Mouse (Mus musculus): ENCODE results near the gene Mylk3. TPM values are rescaled to one million over a fixed set of nuclear protein-coding genes. Genes with fewer than 3 reads are reported as not detected.

Gene Mylk3
- polyA plus RNA-seq, 1 experiment from 2014 or later = 24.2 TPM

- no peaks in the 10 kb centered on the region for H3K27me3 ChIP-seq (ENCODE audit: insufficient read depth, low read length)
- peaks cover 6% of the 10 kb centered on the region; the same call in 1 of the 2 replicates for H3K4me1 ChIP-seq (ENCODE audit: insufficient read depth)
- no peak for DNase-seq
- no peak for TF ChIP-seq CTCF (IDR thresholded peaks at IDR 0.05; ENCODE audit: low read depth)
- TF ChIP-seq EP300 (IDR thresholded peaks at IDR 0.05; ENCODE audit: low read depth) = no peak
- WGBS (ENCODE audit: insufficient replicate concordance) = 85% methylated on average over 4 of the region's 4 CpGs
- no peaks in the 10 kb centered on the region; the same call in 1 of the 2 replicates for H3K36me3 ChIP-seq (replicated peaks; ENCODE audit: insufficient read depth, low read length)
- no peak overlapping the region for H3K27ac ChIP-seq (ENCODE audit: low read depth)
- H3K9ac ChIP-seq (replicated peaks) = no peak overlapping the region
- no peak for ATAC-seq
- no peaks in the 10 kb centered on the region for H3K9me3 ChIP-seq (ENCODE audit: low read length)
- no peak overlapping the region for H3K4me3 ChIP-seq (ENCODE audit: low read depth, low read length)
- no peak overlapping the region for H3K4me2 ChIP-seq (ENCODE audit: low read depth, low read length)
Measured at GRCm38 (mm10) chr8:85337681-85338080, 48.5 kb downstream of the Mylk3 start.

- Histone ChIP-seq H3K4me3 (ENCODE audit: low read depth, low read length) (no peak overlapping the region), H3K27ac (ENCODE audit: low read depth) (no peak overlapping the region), H3K9ac (replicated peaks) (no peak overlapping the region), H3K27me3 (ENCODE audit: insufficient read depth, low read length) (no peaks in the 10 kb centered on the region), H3K4me1 (ENCODE audit: insufficient read depth) (peaks cover 6% of the 10 kb centered on the region; the same call in 1 of the 2 replicates), H3K9me3 (ENCODE audit: low read length) (no peaks in the 10 kb centered on the region), H3K36me3 (replicated peaks; ENCODE audit: insufficient read depth, low read length) (peaks cover 3% of the 10 kb centered on the region; the same call in 1 of the 2 replicates), H3K4me2 (ENCODE audit: low read depth, low read length) (no peak overlapping the region)
- ATAC-seq (no peak), DNase-seq (no peak)
- TF ChIP-seq CTCF (IDR thresholded peaks at IDR 0.05; ENCODE audit: low read depth) = no peak
- TF ChIP-seq EP300 (IDR thresholded peaks at IDR 0.05; ENCODE audit: low read depth) = no peak
- 75% methylated on average over 6 of the region's 6 CpGs for WGBS (ENCODE audit: insufficient replicate concordance)
Measured at GRCm38 (mm10) chr8:85336211-85336933, 49.8 kb downstream of the Mylk3 start.

GRCm38 (mm10) chr8:85335105-85335504, 51.0 kb downstream of the Mylk3 start:
- H3K36me3 ChIP-seq (replicated peaks; ENCODE audit: insufficient read depth, low read length) = peaks cover 3% of the 10 kb centered on the region; the same call in 1 of the 2 replicates
- no peak overlapping the region for H3K4me3 ChIP-seq (ENCODE audit: low read depth, low read length)
- H3K27ac ChIP-seq (ENCODE audit: low read depth) = no peak overlapping the region
- peaks cover 6% of the 10 kb centered on the region; the same call in 1 of the 2 replicates for H3K4me1 ChIP-seq (ENCODE audit: insufficient read depth)
- H3K9me3 ChIP-seq (ENCODE audit: low read length) = no peaks in the 10 kb centered on the region
- TF ChIP-seq CTCF (IDR thresholded peaks at IDR 0.05; ENCODE audit: low read depth) (no peak), EP300 (IDR thresholded peaks at IDR 0.05; ENCODE audit: low read depth) (peak; percentile 81; the same call in 1 of the 2 replicates)
- ATAC-seq (no peak), DNase-seq (no peak)
- H3K4me2 ChIP-seq (ENCODE audit: low read depth, low read length) = no peak overlapping the region
- H3K9ac ChIP-seq (replicated peaks) = no peak overlapping the region
- H3K27me3 ChIP-seq (ENCODE audit: insufficient read depth, low read length) = no peaks in the 10 kb centered on the region

DNA sequence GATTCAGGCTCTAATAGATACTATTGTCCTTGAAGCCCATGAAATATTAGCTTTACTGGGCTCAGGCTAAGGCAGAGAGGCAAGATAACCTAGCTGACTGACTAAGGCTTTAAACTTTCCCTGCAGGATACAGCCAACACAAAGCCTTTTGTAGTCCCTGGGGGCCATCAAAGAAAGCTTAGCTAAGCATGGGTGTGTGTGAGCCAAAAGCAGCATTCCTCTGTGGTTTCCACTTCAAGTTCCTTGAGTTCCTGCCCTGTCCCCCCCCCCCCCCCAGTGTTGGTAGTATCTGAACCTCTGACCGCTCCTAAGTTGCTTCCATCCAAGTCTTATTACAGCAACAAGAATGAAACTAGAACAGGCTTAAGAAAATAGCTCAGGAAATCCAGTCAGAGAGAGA, 56.6 kb downstream of the Mylk3 start:
- no peak overlapping the region for H3K9ac ChIP-seq (replicated peaks)
- H3K4me1 ChIP-seq (ENCODE audit: insufficient read depth) = no peaks in the 10 kb centered on the region
- no peak overlapping the region for H3K4me2 ChIP-seq (ENCODE audit: low read depth, low read length)
- no peaks in the 10 kb centered on the region for H3K9me3 ChIP-seq (ENCODE audit: low read length)
- no peak for TF ChIP-seq CTCF (IDR thresholded peaks at IDR 0.05; ENCODE audit: low read depth)
- TF ChIP-seq EP300 (IDR thresholded peaks at IDR 0.05; ENCODE audit: low read depth) = no peak
- 92% methylated on average over 1 of the region's 1 CpGs for WGBS (ENCODE audit: insufficient replicate concordance)
- H3K27me3 ChIP-seq (ENCODE audit: insufficient read depth, low read length) = no peaks in the 10 kb centered on the region
- no peak for ATAC-seq
- no peak overlapping the region for H3K4me3 ChIP-seq (ENCODE audit: low read depth, low read length)
- no peak for DNase-seq
- peaks cover 9% of the 10 kb centered on the region; the same call in 1 of the 2 replicates for H3K36me3 ChIP-seq (replicated peaks; ENCODE audit: insufficient read depth, low read length)
- H3K27ac ChIP-seq (ENCODE audit: low read depth) = no peak overlapping the region

DNA sequence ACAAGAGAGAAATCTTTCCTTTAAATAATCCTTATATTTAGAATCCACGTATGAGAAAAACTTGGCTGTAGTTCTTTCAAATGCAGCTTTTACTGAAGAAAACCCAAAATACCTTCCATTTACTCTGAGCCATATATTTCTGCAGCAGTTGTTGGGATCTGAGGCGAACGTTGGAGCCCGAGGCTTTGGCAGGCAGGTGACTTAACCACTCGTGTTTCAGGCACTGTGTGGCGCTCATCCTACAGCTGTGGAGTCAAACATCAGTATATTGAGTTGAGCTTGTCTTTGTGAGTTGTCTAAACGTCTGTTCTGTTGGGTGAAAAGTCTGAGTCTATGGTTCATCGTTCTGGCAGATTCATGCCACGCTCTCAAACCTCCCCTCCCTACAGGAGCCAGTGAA, 59.1 kb downstream of the Mylk3 start:
- no peak for ATAC-seq
- WGBS (ENCODE audit: insufficient replicate concordance) = 80% methylated on average over 9 of the region's 9 CpGs
- no peak overlapping the region for H3K4me2 ChIP-seq (ENCODE audit: low read depth, low read length)
- H3K27ac ChIP-seq (ENCODE audit: low read depth) = no peak overlapping the region
- H3K9me3 ChIP-seq (ENCODE audit: low read length) = no peaks in the 10 kb centered on the region
- no peak overlapping the region for H3K4me3 ChIP-seq (ENCODE audit: low read depth, low read length)
- TF ChIP-seq EP300 (IDR thresholded peaks at IDR 0.05; ENCODE audit: low read depth) (no peak), CTCF (IDR thresholded peaks at IDR 0.05; ENCODE audit: low read depth) (no peak)
- H3K36me3 ChIP-seq (replicated peaks; ENCODE audit: insufficient read depth, low read length) = peaks cover 8% of the 10 kb centered on the region; the same call in 1 of the 2 replicates
- no peak overlapping the region for H3K9ac ChIP-seq (replicated peaks)
- H3K4me1 ChIP-seq (ENCODE audit: insufficient read depth) = no peaks in the 10 kb centered on the region
- H3K27me3 ChIP-seq (ENCODE audit: insufficient read depth, low read length) = no peaks in the 10 kb centered on the region
- no peak for DNase-seq

- Histone ChIP-seq H3K4me2 (ENCODE audit: low read depth, low read length) (no peak overlapping the region), H3K4me3 (ENCODE audit: low read depth, low read length) (no peak overlapping the region), H3K27me3 (ENCODE audit: insufficient read depth, low read length) (no peaks in the 10 kb centered on the region), H3K4me1 (ENCODE audit: insufficient read depth) (0 out of 2 replicates have a peak, but pooled peaks cover 3% of the 10 kb centered on the region), H3K36me3 (replicated peaks; ENCODE audit: insufficient read depth, low read length) (peaks cover 8% of the 10 kb centered on the region; the same call in 1 of the 2 replicates), H3K9ac (replicated peaks) (no peak overlapping the region), H3K27ac (ENCODE audit: low read depth) (no peak overlapping the region), H3K9me3 (ENCODE audit: low read length) (0 out of 2 replicates have a peak, but pooled peaks cover 2% of the 10 kb centered on the region)
- 68% methylated on average over 3 of the region's 3 CpGs for WGBS (ENCODE audit: insufficient replicate concordance)
- DNase-seq (no peak), ATAC-seq (no peak)
- no peak for TF ChIP-seq EP300 (IDR thresholded peaks at IDR 0.05; ENCODE audit: low read depth)
- no peak for TF ChIP-seq CTCF (IDR thresholded peaks at IDR 0.05; ENCODE audit: low read depth)
Measured at GRCm38 (mm10) chr8:85323084-85323483, 63.1 kb downstream of the Mylk3 start.
